Mouse (Mus musculus) naive thymus-derived CD4-positive, alpha-beta T cell, adult 2 months (primary cell): ENCODE data around the gene Lrguk.

ENCODE experiments used
- DNase-seq: peaks from one replicate; pipeline ENCODE4 v3.0.0-alpha.2; 2011; ENCODE audit warnings: low read depth

Gene Lrguk

DNA sequence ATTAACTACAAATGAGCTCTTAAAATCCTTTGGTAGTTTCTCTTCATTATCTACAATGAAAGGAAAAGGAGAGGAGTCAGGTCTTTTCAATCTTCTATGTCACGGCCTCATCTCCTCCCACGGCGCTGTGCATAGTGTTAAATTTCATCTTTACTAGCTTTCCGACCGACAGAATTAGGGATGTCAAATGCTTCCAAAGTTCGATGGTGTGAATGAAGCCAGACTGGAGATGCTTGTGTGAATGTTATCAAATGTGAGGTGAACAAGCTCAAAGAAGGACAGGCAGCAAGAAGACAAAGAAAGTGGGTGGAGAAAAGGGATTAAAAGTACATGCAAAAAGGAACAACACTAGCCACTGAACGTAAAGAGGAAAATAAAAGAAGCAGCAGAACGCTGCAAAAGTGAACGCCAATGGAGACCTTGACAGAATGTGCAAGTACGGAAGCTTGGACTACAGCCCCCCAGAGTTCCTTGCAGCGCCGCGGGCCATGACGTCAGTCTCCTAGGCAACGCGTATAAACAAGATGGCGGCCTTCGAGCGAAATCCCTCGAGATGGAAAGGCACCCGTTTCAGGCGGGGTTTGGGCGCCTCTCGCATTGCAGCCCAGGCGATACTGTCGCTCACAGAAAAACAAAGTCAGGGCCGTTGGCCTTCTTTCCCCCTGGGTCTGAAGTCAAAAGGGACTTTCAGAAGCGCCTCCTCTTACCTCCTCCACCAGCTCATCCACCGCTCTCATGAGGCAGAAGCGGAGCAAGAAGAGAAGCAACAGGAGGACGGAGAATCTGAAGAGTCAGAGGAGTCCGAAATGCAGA lies at the start of gene Lrguk:
Lrguk (plus strand) TSS at position 516 of the 813 bp plus-strand sequence.
- peak; percentile 91 for DNase-seq

DNA sequence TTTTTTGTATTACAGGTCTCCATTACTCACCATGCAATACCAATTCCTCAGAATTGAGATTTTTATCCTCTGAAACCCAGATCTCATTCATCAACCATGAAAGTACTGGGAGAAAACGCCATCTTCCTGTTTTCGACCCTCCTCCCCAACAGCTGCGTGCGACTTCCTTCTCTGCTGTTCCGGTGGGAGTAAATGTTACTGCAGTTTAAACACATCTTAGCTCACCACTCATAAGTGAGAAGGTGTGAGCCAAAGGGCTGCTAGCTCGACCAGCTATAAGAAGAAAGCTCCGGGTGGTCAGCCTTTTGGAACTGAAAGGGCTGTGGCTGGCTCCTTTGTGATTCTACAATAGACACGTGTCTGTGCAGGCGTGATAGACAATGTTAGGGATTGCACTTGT lies 46.5 kb upstream of the Lrguk start:
- DNase-seq = no peak

DNA sequence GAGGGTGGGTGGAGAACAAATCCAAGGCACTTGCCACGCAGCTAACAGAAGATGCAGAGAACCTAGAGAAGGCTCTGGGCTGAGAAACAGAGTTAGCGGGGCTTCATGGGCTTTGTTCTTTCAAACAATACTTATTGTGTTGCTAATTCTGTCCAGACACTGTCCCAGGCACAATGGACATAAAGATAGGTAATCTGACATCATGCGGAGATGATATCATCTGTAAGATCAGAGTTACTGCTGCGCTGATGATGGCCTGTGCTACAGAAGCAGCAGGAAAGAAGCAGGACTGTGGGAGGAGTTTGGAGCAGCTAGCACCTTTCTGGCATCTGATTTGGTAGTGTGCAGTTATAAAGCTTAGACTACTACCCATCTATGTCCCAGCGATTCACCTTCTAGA lies 42.1 kb upstream of the Lrguk start:
- no peak for DNase-seq

DNA sequence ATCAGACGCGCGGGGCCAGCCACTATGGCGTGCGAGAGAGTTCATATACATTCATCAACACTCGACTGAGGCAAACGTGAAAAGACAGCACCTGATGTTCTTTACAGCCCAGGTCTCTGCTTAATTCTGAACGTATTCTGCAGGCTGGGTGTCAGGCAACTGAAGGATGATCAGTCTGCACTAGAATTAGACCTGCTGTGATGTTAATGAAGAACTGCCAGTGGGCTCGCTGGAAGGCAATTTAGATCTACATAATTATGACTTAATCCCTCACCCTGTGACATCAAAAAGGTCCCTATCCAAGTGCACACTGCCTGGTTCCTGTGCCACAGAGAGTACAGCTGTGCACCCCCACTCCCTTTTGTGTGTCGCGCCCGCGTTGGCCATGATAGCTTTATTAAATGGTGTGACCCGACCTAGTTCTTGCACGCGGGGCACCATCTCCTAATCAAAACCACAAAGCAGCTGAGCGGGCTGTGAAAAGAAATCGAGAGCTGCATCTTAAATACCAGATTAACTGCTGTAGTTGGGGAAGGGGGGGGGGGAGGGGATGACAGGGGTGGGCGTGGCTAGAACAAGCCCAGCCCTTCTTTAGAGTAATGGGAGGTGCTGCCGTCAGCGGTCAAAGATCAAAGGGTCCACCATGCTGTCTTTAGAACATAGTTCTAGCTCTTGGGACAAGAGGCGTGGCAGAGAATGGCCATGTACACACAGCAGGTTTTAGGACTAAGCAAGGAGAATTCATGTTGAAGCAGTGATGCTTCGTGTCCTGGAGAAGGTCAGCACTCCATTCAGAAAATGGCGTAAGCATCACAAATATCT lies 36.8 kb upstream of the Lrguk start:
- DNase-seq = no peak

DNA sequence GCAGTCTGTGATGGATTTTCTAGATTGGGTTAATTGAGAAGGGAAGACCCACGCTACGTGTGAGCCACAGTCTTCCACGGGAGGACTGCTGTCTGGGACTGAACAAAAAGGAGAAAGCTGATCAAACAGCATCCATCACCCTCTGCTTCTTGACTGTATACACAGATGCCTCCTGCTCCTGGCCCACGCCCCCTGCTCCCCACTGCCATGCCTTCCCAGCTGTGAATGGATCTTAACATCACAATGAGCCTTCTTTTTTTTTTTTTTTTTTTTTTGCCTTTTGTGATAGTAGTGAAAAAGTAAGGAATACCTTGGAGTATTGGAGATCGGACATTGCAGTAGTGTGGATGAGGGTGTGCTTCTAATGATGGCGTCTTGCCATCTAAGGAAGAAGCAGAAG lies 35.4 kb upstream of the Lrguk start:
- no peak for DNase-seq

DNA sequence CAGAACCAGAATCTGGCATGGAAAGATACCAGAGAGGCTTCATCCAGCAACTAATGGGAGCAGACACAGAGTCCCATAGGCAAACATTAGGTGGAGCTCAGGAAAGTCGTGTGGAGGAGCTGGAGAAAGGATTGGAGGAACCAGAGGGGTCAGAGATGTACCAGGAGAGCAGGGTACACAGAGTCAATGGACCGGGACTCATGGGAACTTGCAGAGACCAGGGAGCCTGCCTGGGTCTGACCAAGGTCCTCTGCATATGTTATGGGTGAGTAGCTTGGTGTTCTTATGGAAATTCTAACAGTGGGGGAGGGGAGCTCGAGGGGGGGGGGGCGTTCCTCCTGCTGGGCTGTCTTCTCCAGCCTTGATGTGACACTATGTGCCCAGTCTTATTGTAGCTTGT lies 30.7 kb upstream of the Lrguk start:
- no peak for DNase-seq

DNA sequence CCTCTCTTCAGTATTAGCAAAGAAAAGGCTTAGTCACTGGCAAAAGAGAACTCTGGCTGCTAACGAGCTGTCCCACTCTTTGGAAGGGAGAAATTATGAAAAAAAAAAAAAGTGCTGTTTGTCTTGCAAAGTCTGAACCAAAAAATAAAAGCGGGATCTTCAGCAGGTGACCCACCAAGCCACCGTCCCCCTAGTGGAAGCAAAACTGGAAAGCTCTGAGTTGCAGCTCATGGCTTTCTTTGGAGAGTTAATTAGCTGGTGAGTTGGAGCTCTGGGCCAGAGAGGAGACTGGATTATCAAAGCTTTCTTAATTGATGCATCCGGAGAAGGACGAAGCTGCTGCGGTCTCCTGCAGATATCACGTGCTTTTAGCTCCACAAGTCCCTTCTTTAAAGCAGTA lies 29.7 kb upstream of the Lrguk start:
- DNase-seq = no peak

DNA sequence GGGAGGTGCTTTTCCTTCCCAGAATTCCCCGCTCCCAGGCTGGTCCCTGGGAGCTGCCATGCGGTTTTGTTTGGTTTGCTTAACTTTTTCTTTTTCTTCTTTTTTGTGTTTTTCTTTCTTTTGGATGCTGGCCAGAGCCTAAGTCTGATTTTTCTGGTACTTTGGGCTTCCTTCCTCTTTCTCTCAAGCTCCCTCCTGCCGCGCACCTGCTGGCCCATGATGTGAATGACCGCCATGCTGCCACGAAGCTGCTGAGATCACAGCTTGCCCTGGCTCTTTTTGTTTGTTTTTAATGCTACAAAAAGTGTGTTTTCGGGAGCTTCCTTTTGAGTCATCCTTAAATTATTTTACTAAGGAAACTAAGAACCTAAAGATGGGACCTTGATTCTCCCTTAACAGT lies 28.6 kb upstream of the Lrguk start:
- DNase-seq = no peak

DNA sequence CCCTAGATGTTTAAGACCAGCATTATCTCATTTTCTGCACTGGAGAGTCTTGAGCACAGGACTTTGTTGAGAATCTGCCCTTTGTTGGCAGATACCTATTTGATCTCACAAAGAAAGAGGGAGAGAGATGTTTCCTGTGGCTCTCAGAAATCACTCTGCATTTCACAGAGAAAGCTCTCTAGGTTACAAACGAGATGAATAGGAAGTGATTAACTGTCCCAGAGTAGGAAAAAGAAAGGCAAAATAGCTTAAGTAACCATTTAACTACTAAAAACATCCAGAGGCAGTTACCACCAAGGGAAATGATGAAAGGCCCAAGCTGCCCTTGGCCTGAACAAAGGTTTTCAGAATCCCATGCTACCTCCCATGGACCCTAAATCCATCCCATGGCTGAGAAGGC lies 26.2 kb upstream of the Lrguk start:
- no peak for DNase-seq

DNA sequence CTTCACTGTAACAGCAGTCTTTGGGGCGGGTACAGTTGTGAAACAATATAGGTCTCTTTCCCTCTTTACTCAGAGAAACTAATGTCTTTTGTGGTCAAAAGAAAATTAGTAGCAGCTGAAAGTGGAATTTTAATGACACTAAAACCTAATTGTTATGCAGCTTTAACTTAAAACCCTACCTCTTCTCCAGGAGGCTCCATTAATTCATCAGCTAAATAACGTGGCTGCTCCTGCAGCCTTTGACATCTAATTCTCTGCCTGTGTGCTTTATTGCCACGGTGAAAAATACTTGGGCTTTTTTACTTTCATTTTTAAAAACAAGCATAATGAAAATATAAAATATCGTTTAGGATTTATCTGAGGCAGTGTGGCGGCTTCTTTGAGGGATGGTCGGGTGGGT lies 15.8 kb upstream of the Lrguk start:
- no peak for DNase-seq

DNA sequence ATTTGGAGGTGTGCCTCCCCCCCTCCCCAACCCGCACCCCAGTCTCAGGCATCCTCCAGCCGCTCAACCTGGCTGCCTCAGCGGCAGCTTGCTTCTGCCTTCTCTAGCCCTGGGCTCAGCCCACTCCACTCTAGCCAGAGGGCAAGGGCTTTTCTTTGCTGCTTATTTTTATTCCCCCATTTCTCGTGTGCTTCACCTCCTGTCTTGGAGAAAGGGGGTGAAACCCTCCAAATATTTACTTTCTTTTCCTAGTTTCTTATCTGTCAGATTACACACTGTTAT lies 439 bp downstream of the Lrguk start:
- no peak for DNase-seq

DNA sequence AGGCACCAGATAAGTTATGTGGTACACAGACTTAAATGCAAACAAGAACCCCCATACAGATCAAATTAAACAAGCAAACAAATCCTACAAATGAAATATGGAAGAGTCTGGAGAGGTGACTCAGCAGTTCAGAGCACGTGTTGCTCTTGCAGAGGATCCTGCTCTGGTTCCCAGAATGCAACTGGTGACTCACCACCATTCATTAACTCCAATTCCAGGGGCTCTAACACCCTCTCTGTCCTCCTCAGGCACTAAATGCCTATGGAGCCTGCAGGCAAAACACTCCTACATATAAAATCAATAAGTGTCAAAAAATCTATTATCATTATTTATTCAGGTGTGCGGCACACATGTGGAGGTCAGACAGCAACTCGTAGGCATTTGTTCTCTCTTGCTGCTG lies 4.8 kb downstream of the Lrguk start:
- no peak for DNase-seq

DNA sequence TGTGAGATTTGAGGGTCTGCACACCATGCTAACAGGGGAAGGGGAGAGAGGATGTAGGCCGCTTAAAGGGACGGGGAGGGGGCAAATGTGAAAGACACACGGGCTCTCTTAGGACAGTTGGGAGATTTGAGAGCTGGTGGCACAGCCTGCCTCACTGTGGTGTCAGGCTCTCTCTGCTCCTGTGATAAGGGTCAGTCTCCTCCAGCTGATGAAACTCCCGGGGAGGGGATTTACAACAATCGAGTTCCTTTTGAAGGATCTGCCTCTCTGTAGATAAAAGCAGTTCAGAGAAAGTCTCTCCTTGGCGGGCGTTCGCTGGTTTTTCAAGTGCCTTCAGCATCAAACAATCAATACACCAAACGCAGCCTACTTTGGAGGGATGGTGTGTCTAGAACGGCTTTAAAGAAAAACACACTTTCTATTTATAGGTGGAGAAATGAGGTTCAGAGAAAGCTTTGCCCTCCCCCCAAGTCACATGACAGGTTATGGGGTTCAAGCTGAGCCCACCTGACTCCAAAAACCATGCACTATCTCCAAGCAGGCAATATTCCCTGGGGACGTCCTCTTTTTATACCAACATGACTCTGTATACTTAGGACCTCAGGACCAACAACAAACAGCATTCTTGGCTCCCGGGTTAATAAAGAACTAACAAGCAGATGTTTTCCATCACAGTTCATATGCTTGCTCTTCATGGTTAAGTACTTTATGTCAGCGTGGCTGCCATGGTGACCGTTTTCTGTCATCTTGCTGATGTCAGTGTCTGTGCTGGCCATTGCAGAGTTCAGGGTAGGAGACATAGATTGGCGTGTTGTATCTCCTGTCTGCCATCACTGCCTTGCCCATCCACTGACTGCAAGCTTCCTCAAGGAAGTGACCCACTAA lies 5.6 kb downstream of the Lrguk start:
- no peak for DNase-seq

DNA sequence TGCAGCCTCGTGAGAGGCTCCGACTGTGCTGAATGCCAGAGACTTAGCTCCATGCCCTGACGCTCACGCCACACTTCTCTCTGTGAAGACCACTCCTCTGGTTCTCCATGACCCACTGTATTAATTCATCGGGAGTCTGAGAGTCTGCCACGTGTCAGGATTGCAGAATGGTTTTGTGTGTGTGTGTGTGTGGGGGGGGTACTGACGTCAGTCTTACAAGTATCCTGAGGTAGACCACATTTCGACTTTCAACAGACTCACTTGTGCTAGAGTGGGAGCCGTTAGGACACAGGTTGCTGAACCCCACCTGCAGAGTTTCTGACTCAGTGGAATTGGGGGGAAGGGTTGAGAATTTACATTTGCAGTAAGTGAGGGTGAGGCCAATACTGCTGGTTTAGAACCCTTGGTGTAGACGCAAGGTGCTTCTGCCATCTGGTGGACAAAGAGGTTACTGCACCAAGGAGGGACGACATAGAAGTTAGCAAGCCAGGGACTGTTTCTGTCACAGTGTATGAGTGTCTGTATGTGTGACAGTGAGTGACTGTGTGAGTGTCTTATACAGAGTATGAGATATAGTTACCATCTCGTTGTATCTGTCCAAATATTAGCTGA lies 11.5 kb downstream of the Lrguk start:
- DNase-seq = peak; percentile 85

DNA sequence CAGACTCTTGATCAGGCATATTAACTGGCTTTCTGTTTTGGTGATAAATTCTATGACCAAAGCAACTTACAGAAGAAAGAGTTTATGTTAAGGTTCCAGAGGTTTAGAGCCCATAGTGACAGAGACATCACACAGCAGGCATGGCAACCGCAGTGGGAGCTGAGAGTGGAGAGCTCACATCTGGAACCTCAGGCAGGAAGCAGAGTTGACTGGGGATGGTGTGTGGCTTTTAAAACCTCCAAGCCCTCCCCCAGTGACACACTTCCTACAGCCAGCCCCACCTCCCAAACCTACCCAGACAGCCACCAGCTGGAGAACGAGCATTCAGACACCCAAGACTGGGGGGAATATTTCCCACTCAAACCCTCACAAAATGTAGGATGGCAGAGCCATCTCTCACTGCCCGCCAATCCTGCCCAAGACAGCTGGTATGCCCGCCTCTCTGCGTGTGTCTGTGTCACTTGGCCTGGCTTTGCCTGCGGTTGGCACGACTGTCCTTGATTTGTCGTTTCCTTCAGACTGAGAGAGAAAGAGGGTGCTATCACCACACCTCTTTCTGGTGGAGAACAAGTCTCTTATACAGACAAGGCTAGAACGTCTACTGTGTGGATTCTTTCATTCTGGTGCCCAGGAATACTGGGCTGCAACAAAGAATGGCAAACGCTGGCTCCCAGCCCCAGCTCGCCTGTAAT lies 12.5 kb downstream of the Lrguk start:
- DNase-seq = no peak

DNA sequence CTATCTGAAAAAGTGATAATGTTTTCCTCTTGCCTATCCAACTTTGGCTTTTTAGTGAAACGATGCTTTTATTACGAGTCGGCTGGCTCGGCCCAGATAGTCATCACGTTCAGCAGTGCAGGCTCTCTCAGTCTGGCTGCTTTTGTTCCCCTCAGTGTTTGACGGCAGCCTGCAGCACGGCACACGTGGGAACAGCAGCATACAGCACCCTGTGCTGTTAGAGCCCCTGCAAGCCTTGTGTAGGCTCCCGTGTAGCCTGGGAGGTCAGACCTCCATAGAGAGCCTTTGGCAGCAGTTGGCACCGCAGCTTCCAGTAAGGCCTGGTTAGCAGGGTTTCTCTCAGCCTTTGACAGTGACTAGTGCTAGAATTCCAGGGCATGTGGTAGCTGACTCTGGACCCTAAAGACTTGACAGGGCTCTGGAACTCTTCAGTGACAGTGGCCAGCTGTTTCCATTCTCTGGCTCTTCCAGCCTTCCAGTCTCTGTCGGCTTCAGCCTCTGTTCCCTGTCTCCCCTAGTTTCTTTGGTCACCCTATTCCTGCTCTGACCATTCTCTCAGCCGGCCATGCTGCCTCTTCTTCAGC lies 15.1 kb downstream of the Lrguk start:
- DNase-seq = no peak

DNA sequence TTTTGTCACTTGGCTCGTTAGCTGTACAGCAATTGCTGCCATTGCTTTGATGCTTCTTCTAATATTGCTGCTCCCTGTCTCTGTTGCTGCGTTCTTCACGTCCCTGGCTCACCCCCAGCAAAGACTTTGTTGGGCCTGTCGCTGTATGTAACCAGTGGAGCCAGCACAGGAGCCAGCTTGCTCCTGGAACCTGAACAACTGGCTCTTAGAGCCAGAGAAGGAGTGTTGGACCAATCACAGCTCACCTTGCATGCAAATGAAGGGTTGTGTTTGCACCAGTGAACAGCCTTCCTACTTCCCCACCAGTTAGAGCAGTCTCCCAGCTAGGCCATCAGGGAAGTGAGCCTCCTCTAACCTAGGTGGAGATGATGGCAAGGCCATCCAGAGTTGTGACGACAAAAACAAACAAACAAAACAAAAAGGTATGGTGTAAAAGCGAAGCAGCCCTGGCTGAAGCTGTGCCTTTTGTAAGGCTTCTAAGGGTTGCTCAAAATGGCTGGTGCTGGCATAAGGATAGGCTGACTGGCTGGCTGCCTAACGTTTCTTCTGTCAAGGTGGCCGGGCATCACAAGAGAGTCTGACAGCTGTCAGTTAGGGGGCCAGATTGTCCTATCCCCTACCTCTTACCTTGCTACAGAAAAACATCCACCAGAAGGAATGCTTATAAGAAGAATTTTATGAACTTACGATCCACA lies 15.7 kb downstream of the Lrguk start:
- DNase-seq = no peak

DNA sequence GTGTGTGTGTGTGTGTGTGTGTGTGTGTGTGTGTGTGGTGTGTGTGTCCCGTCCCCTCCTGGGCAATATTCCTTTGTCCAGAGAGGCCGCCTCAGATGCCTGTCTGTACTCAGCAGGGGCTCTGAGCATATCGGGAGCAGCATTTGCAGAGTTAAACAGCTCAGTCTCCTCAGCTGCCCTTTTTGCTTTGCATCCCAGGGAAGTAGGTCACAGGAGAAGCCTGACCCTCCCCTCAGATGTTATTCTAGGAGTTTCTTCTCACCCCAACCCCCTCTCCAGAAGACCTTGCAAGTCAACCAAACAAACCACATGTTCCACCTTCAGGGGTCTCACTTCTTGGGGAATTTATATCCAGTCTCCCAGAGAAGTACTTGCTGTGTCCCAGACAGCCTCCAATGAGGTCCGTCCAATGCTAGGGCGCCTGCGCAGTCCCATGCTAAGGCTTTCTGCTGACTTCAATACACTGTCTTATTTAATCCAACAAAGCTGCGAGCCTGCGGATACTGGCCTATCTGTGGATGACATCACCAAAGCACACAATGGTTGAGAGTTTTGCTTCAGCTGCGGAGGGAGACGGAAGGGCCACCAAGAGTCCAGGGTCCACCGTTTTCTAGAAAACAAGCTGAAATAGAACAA lies 17.4 kb downstream of the Lrguk start:
- DNase-seq = no peak

DNA sequence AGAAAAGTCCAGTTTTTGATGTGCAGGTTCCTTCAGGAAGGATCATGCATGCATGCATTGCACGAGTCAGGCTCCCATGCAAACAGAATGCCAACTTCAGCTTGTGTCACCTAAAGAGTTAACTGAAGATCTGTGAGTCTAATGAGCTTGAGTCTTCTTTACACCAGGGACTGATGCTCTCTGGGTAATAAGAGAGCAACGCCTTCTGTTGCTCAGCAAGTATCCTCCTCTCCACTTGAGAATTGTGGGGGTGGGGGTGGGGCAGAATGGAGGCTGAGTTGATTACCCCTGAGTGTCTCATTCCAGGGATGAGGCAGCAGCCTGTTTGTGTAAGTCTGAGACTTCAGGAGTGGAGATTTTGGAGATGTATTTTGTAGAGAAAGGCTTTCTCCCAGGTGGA lies 20.2 kb downstream of the Lrguk start:
- no peak for DNase-seq

DNA sequence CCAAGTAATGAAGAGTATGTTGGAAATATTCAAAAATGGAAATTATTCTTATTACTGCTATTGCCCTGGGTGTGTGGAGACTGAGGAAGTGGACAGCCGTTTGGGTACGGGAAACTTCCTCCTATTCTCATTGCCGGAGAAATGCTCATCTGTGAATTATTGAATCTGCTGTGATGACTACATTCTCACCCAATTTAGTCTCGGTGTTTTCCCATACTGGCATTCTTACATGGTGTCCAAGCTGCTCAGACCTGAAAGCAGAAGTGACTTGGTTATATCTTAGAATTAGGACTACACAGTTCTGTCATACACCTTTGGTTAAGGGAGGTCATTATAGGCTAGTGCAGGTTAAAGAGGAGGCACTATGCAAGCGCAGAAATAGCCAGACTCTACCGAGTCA lies 30.5 kb downstream of the Lrguk start:
- no peak for DNase-seq
